In genomic region chr15:79878725-79879136, GRCm38 (mm10) we compare ENCODE assay signal across 8 mouse cellular contexts. TPM values are rescaled to one million over a fixed set of nuclear protein-coding genes. Genes with fewer than 3 reads are reported as not detected.
DNase-seq lines count a peak whose midpoint lies in the region; ATAC-seq lines count a peak whose summit lies in the region.

No protein-coding gene starts in this region.

- no peak for ATAC-seq in hindbrain, embryonic 14.5 days (ENCODE audit: low FRiP score)
- ATAC-seq in hindbrain, embryonic 12.5 days (ENCODE audit: low FRiP score), result no peak

- H3K27me3 ChIP-seq in hindbrain, embryonic 14.5 days (ENCODE audit: control insufficient read depth, insufficient read depth, low read length), result no peaks in the 10 kb centered on the region
- no peaks in the 10 kb centered on the region for H3K27me3 ChIP-seq in hindbrain, embryonic 12.5 days

- no peak for DNase-seq in hindbrain, embryonic 14.5 days (ENCODE audit: low spot score)
- DNase-seq in Muller cell, postnatal 12 days (ENCODE audit: inconsistent ontology term), result peak; percentile 38
- peak; percentile 29 to 45 for DNase-seq in heart, postnatal 14 days
- peak; percentile 58 for DNase-seq in lung, postnatal 14 days
- no peak for DNase-seq in embryo, embryonic 10.5 days (ENCODE audit: low spot score)
- DNase-seq in T-cell, adult 2 months (ENCODE audit: low spot score), result no peak
- DNase-seq in left cerebral cortex, adult 8-10 months (ENCODE audit: low spot score in 2 of 2), result no peak

- H3K4me2 ChIP-seq in hindbrain, embryonic 14.5 days (replicated peaks), result no peak overlapping the region
- H3K4me2 ChIP-seq in hindbrain, embryonic 12.5 days (replicated peaks), result no peak overlapping the region

- H3K4me1 ChIP-seq in hindbrain, embryonic 14.5 days (replicated peaks; ENCODE audit: control insufficient read depth, insufficient read depth, low read length), result no peaks in the 10 kb centered on the region; the same call in 1 of the 2 replicates
- H3K4me1 ChIP-seq in hindbrain, embryonic 12.5 days, result peaks cover 4% of the 10 kb centered on the region; the same call in 1 of the 2 replicates

- H3K36me3 ChIP-seq in hindbrain, embryonic 14.5 days (replicated peaks; ENCODE audit: control insufficient read depth, insufficient read depth), result no peaks in the 10 kb centered on the region
- no peaks in the 10 kb centered on the region for H3K36me3 ChIP-seq in hindbrain, embryonic 12.5 days

- H3K4me3 ChIP-seq in hindbrain, embryonic 14.5 days (replicated peaks; ENCODE audit: low read length), result no peak overlapping the region
- no peak overlapping the region for H3K4me3 ChIP-seq in hindbrain, embryonic 12.5 days

- intact Hi-C loops in heart, postnatal 14 days (cut with DNase I), result no loop called here

- H3K9me3 ChIP-seq in hindbrain, embryonic 14.5 days (ENCODE audit: control insufficient read depth, low read length), result no peaks in the 10 kb centered on the region
- H3K9me3 ChIP-seq in hindbrain, embryonic 12.5 days (replicated peaks), result no peaks in the 10 kb centered on the region

- 70% methylated on average over 6 of the region's 6 CpGs for WGBS in hindbrain, embryonic 14.5 days
- WGBS in hindbrain, embryonic 12.5 days, result 78% methylated on average over 6 of the region's 6 CpGs

- H3K27ac ChIP-seq in hindbrain, embryonic 14.5 days, result peak overlapping the region; percentile 64; the same call in 1 of the 2 replicates
- no peak overlapping the region for H3K27ac ChIP-seq in hindbrain, embryonic 12.5 days

- no peak overlapping the region for H3K9ac ChIP-seq in hindbrain, embryonic 14.5 days
- no peak overlapping the region for H3K9ac ChIP-seq in hindbrain, embryonic 12.5 days

RNA-seq across cellular contexts. Expression of gene Apobec3, which starts 12.7 kb away (rescaled TPM):
- polyA plus RNA-seq in hindbrain, embryonic 14.5 days (2014; fragmentation: Nextera tagmentation; extraction: Ambion mirVana), result 4.9 and 5.1 TPM in 2 replicates
- 8.4 and 8.6 TPM in 2 replicates for polyA plus RNA-seq in hindbrain, embryonic 12.5 days (2016; fragmentation: Nextera tagmentation; extraction: Ambion mirVana)
- total RNA-seq in heart, postnatal 14 days (2021), result 10 to 100 TPM; 13.0 to 14.4 TPM
- 1 to 10 TPM; 4.3 to 8.1 (median 6.0) TPM for total RNA-seq in left cerebral cortex, adult 8-10 months (2022)

RNA-seq across cellular contexts. Expression of gene Cbx6, which starts 44.2 kb away (rescaled TPM):
- 36.9 and 39.8 TPM in 2 replicates for polyA plus RNA-seq in hindbrain, embryonic 14.5 days (2014; fragmentation: Nextera tagmentation; extraction: Ambion mirVana)
- polyA plus RNA-seq in hindbrain, embryonic 12.5 days (2016; fragmentation: Nextera tagmentation; extraction: Ambion mirVana), result 34.7 and 38.0 TPM in 2 replicates
- 10 to 100 TPM; 35.4 to 36.8 TPM for total RNA-seq in heart, postnatal 14 days (2021)
- 100 to 1,000 TPM; 293 to 319 (median 310) TPM for total RNA-seq in left cerebral cortex, adult 8-10 months (2022)

RNA-seq across cellular contexts. Expression of gene Npcd, which starts 44.7 kb away (rescaled TPM):
- 1.4 and 5.5 TPM in 2 replicates for polyA plus RNA-seq in hindbrain, embryonic 14.5 days (2014; fragmentation: Nextera tagmentation; extraction: Ambion mirVana)
- 0.61 TPM in 1 of 2 replicates, not detected in the other for polyA plus RNA-seq in hindbrain, embryonic 12.5 days (2016; fragmentation: Nextera tagmentation; extraction: Ambion mirVana)
- total RNA-seq in heart, postnatal 14 days (2021), result under 1 TPM in 1 of 2 experiments, not detected in 1; 0.31 TPM
- total RNA-seq in left cerebral cortex, adult 8-10 months (2022), result 10 to 100 TPM; 14.8 to 25.9 (median 19.3) TPM

Comparison
In these comparisons a context has a peak if more than half of its experiments do, and no peak if none do; other contexts are left out.
1. DNase-seq: peak in Muller cell, postnatal 12 days (single experiment), heart, postnatal 14 days (2 of 2) and lung, postnatal 14 days (single experiment); none in hindbrain, embryonic 14.5 days (single experiment), embryo, embryonic 10.5 days (single experiment), T-cell, adult 2 months (single experiment) and left cerebral cortex, adult 8-10 months (0 of 2).
2. RNA of gene Cbx6, which starts 44.2 kb away (total RNA-seq): 293 to 319 TPM in left cerebral cortex, adult 8-10 months; 35.4 to 36.8 TPM in heart, postnatal 14 days; every median in the first group is over 4 times any median in the second.
3. RNA of gene Npcd, which starts 44.7 kb away (total RNA-seq): 14.8 to 25.9 TPM in left cerebral cortex, adult 8-10 months; 0.31 TPM in heart, postnatal 14 days; every median in the first group is over 10 times any median in the second.